Mouse (Mus musculus): ENCODE measurements around the gene Klhl41.

The Klhl41 gene

DNA sequence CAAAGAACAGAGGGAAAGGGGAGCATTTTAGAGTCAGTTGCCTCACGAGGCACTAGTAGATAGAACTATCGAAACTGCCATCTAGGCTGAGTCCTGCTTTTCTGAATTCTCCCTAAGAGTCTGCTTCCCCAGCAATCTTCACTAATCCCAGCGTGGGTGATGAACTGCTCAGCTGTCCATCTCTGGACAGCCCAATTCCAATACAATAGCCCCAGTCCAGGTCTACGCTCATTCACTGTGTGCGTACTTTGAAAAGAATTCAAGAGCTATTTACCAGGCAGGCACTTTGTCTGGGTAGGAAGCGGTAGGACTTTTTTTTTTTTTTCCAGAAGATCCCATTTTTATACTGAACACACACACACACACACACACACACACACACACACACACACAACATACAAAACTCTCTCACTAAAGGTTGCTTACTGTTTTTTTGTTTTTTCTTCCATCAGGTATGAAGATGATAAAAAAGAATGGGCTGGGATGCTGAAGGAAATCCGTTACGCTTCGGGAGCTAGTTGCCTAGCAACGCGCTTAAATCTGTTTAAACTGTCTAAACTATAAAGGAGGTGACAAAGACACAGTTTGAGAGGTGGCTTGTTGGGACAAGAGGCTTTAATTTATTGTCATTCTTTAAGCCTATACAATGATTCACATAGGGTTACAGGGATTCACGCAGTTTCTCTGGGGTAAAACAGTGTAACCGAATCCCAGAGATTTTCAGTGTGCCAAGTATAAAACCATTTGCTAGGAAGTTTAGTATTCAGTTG, 13.3 kb downstream of the Klhl41 start:
- no peak for DNase-seq (ENCODE audit: low spot score in 2 of 2)

- DNase-seq (ENCODE audit: low spot score in 2 of 2): no peak
Observed at GRCm38 (mm10) chr2:69684488-69684887, 14.6 kb downstream of the Klhl41 start.

- no peak for DNase-seq (ENCODE audit: low spot score in 2 of 2)
Observed at GRCm38 (mm10) chr2:69690214-69690613, 20.3 kb downstream of the Klhl41 start.

GRCm38 (mm10) chr2:69690843-69691242, 20.9 kb downstream of the Klhl41 start:
- DNase-seq (ENCODE audit: low spot score in 2 of 2): no peak

DNA sequence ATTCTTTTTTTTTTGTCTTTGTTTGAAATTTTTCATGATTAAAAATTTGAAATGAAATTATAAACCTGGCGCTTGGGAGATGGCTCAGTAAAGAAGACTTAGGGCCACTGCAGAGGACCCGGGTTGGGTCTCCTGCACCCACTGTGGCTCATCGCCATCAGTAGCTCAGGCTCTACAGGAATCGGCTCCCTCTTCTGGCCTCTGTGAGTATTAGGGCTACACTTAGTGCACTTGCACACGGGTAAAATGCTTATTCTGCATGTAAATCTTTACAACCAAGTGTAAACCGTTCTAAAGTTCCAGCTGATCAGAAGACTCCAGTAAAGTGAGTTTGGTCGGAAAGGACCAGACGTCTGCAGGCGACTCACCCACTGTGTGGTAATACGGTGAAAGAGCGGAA, 23.6 kb downstream of the Klhl41 start:
- DNase-seq (ENCODE audit: low spot score in 2 of 2): no peak

GRCm38 (mm10) chr2:69700446-69700845, 30.5 kb downstream of the Klhl41 start:
- DNase-seq (ENCODE audit: low spot score in 2 of 2): no peak

DNA sequence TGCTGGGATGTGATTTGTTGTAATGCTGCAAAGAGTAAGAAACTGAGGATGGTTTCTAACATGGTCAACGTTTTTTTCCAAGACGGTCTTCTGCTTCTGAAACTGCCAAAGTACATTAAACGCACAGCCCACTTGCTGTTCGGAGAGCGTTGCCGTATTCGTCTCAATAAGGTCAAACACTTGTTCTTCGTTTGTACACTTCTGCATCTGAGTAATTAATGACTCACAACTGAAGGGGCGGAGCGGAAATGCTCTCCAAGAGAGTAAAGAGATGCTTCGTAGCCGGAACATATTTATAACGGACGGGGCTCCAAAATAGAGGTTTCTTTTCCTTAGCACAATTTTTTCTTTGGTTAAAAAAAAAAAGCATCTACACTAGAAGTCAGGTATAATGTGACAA, 42.3 kb downstream of the Klhl41 start:
- no peak for DNase-seq (ENCODE audit: low spot score in 2 of 2)

- peak; percentile 85 to 88 for DNase-seq (ENCODE audit: low spot score in 2 of 2)
Observed at GRCm38 (mm10) chr2:69712981-69713625, 43.2 kb downstream of the Klhl41 start, which contains the start of gene Fastkd1. Fastkd1 (minus strand) TSS chr2:69713516.

GRCm38 (mm10) chr2:69713626-69714014, 43.7 kb downstream of the Klhl41 start:
- no peak for DNase-seq (ENCODE audit: low spot score in 2 of 2)

DNA sequence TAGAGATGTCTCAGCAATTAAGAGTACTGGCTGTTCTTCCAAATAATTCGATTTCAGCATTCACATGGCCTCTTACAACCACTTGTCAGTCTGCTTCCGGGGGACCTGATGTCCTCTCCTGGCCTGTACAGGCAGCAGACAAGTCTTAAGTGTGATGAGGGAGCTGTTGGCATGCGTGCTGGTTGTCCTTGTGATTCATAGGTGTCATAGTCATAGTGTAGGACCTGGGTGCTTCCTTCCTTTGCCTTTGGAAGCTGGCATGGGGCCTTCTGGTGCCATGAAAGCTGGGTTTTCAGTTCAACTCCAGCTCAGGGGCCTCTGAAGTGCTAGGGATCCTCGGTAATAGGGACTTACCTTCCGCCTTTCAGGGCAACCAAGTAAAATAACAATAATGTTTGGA, 44.2 kb downstream of the Klhl41 start:
- DNase-seq (ENCODE audit: low spot score in 2 of 2): no peak

- DNase-seq (ENCODE audit: low spot score in 2 of 2): no peak
Observed at GRCm38 (mm10) chr2:69716483-69716882, 46.6 kb downstream of the Klhl41 start.

- DNase-seq (ENCODE audit: low spot score in 2 of 2): no peak
Observed at GRCm38 (mm10) chr2:69719121-69719520, 49.2 kb downstream of the Klhl41 start.

- no peak for DNase-seq (ENCODE audit: low spot score in 2 of 2)
Observed at GRCm38 (mm10) chr2:69722273-69722649, 52.3 kb downstream of the Klhl41 start, which contains the start of gene Ppig. Ppig (plus strand) TSS chr2:69722545.

- DNase-seq (ENCODE audit: low spot score in 2 of 2): peak; percentile 85 to 88
Observed at GRCm38 (mm10) chr2:69722650-69723518, 53.0 kb downstream of the Klhl41 start.

DNA sequence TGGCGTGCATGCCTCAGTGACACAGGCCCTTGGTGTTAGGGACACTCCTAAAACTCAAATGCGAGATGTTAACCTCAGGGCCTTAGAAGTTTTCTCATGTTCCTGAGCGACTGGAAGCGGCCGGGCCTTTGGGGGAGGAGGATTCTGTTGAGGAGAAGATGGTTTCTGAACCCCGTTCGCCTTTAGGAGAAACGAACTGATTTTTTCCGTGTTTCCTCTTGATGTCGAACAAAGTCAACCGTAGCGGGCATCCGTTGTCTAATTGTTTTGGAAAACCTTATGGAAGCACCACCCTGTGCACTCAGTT, 53.6 kb downstream of the Klhl41 start:
- no peak for DNase-seq (ENCODE audit: low spot score in 2 of 2)
